Mouse (Mus musculus) frontal cortex, postnatal 10 days (tissue): Measurements from ENCODE around the gene Vmn2r-ps159.
"Not testable (repeated sequence)": the region's sequence is repeated elsewhere in the genome, so short reads cannot be mapped to it uniquely, and the experiment has no call there.

Experiments used
- DNase-seq, 2 experiments: peaks; one replicate each; pipeline ENCODE4 v3.0.0; 2022; ENCODE audit warnings: low spot score in 2 of 2, mixed read lengths in 1 of 2

Gene Vmn2r-ps159

GRCm38 (mm10) chr4:156330803-156331202 lies at the start of gene Vmn2r-ps159:
Gene Vmn2r-ps159, plus strand, starts transcription at chr4:156331103.
- DNase-seq: not testable (repeated sequence)

GRCm38 (mm10) chr4:156341601-156342504 lies 10.9 kb downstream of the Vmn2r-ps159 start:
- not testable (repeated sequence) for DNase-seq

- DNase-seq: no peak
These were observed 11.8 kb downstream of the Vmn2r-ps159 start for GRCm38 (mm10) chr4:156342569-156343325.

GRCm38 (mm10) chr4:156343332-156343731 lies 12.4 kb downstream of the Vmn2r-ps159 start:
- no peak for DNase-seq

GRCm38 (mm10) chr4:156356756-156357437 lies 26.0 kb downstream of the Vmn2r-ps159 start:
- DNase-seq: not testable (repeated sequence)
